Mouse (Mus musculus) yolk sac, embryonic 10.5 days (tissue): ENCODE results near the gene Map3k12.

Experiments used
- DNase-seq: peaks from one replicate; pipeline ENCODE4 v3.0.0-alpha.2; 2017; ENCODE audit warnings: low spot score

Map3k12 gene

GRCm38 (mm10) chr15:102519211-102520141 is 2.6 kb upstream of the Map3k12 start:
- no peak for DNase-seq

GRCm38 (mm10) chr15:102518859-102519201 is 2.0 kb upstream of the Map3k12 start:
- no peak for DNase-seq

- peak; percentile 100 for DNase-seq
These were observed 1.4 kb upstream of the Map3k12 start, which contains the start of gene Tarbp2 for GRCm38 (mm10) chr15:102517976-102518858. Gene Tarbp2, plus strand, starts transcription at chr15:102518192.

- DNase-seq, result no peak
These were observed 739 bp upstream of the Map3k12 start for GRCm38 (mm10) chr15:102517631-102517975.

GRCm38 (mm10) chr15:102516293-102516692 is 571 bp downstream of the Map3k12 start:
- no peak for DNase-seq

- DNase-seq, result no peak
These were observed 1.1 kb downstream of the Map3k12 start for GRCm38 (mm10) chr15:102515791-102516190.

GRCm38 (mm10) chr15:102515261-102515660 is 1.6 kb downstream of the Map3k12 start:
- no peak for DNase-seq

- no peak for DNase-seq
These were observed 3.9 kb downstream of the Map3k12 start for GRCm38 (mm10) chr15:102513004-102513403.

- DNase-seq, result no peak
These were observed 4.4 kb downstream of the Map3k12 start for GRCm38 (mm10) chr15:102512471-102512870.

- DNase-seq, result no peak
These were observed 4.9 kb downstream of the Map3k12 start for GRCm38 (mm10) chr15:102512010-102512409.

GRCm38 (mm10) chr15:102511285-102511833 is 5.5 kb downstream of the Map3k12 start:
- no peak for DNase-seq

GRCm38 (mm10) chr15:102510590-102511284 is 6.1 kb downstream of the Map3k12 start:
- DNase-seq, result peak; percentile 96

GRCm38 (mm10) chr15:102510110-102510509 is 6.8 kb downstream of the Map3k12 start:
- peak; percentile 38 for DNase-seq

- no peak for DNase-seq
These were observed 8.5 kb downstream of the Map3k12 start for GRCm38 (mm10) chr15:102508336-102508735.

- DNase-seq, result no peak
These were observed 9.3 kb downstream of the Map3k12 start for GRCm38 (mm10) chr15:102507561-102507960.

GRCm38 (mm10) chr15:102506864-102507263 is 10.0 kb downstream of the Map3k12 start:
- DNase-seq, result no peak

- DNase-seq, result no peak
These were observed 10.4 kb downstream of the Map3k12 start for GRCm38 (mm10) chr15:102506464-102506830.

- DNase-seq, result no peak
These were observed 10.9 kb downstream of the Map3k12 start for GRCm38 (mm10) chr15:102505770-102506463.

- DNase-seq, result no peak
These were observed 11.6 kb downstream of the Map3k12 start for GRCm38 (mm10) chr15:102505073-102505769.

GRCm38 (mm10) chr15:102503924-102504782 is 12.7 kb downstream of the Map3k12 start:
- DNase-seq, result no peak
